Mouse (Mus musculus): ENCODE results near the gene Gm11444. TPM values are rescaled to one million over a fixed set of nuclear protein-coding genes. Genes with fewer than 3 reads are reported as not detected.
A peak's percentile ranks its signal among the peaks of the same experiment; 100 is the strongest.

The Gm11444 gene
- polyA plus RNA-seq, 1 experiment from 2014 or later = not detected

- 1% methylated on average over 49 of the region's 54 CpGs for WGBS
- no peaks in the 10 kb centered on the region for H3K9me3 ChIP-seq
- H3K36me3 ChIP-seq = no peaks in the 10 kb centered on the region
- peak overlapping the region; percentile 60 for H3K4me3 ChIP-seq (replicated peaks)
- peaks cover 37% of the 10 kb centered on the region for H3K4me1 ChIP-seq
- ATAC-seq (ENCODE audit: insufficient read depth, low FRiP score, low read depth) = no peak
- peak overlapping the region; percentile 76 for H3K27ac ChIP-seq
- peak overlapping the region; percentile 53 for H3K9ac ChIP-seq
- H3K27me3 ChIP-seq (replicated peaks) = peaks cover 78% of the 10 kb centered on the region
- H3K4me2 ChIP-seq = peak overlapping the region; percentile 95
Observed at GRCm38 (mm10) chr11:85833081-85833521, 17.0 kb downstream of the Gm11444 start.

- H3K4me2 ChIP-seq = peak within 1 kb of the TSS; percentile 95
- H3K36me3 ChIP-seq = no peaks in the 10 kb centered on the region
- WGBS = under 1% methylated on average over 48 of the region's 52 CpGs
- H3K4me1 ChIP-seq = peaks cover 33% of the 10 kb centered on the region
- no peaks in the 10 kb centered on the region for H3K9me3 ChIP-seq
- peak within 1 kb of the TSS; percentile 53 for H3K9ac ChIP-seq
- peaks cover 77% of the 10 kb centered on the region for H3K27me3 ChIP-seq (replicated peaks)
- ATAC-seq (ENCODE audit: insufficient read depth, low FRiP score, low read depth) = peak; percentile 62
- H3K27ac ChIP-seq = peak within 1 kb of the TSS; percentile 84
- peak within 1 kb of the TSS; percentile 60 for H3K4me3 ChIP-seq (replicated peaks)
Observed at GRCm38 (mm10) chr11:85832231-85832924, 17.8 kb downstream of the Gm11444 start, which contains the start of gene Tbx2. TSS of gene Tbx2 (plus strand) at chr11:85832551.

- ATAC-seq (ENCODE audit: insufficient read depth, low FRiP score, low read depth) = no peak
- Histone ChIP-seq H3K27ac (peak overlapping the region; percentile 84), H3K27me3 (replicated peaks) (peaks cover 76% of the 10 kb centered on the region), H3K4me3 (replicated peaks) (peak overlapping the region; percentile 60), H3K4me1 (peaks cover 32% of the 10 kb centered on the region), H3K36me3 (no peaks in the 10 kb centered on the region), H3K4me2 (peak overlapping the region; percentile 95), H3K9ac (0 out of 2 replicates have a peak overlapping the region, but pooled peaks have one; percentile 20), H3K9me3 (no peaks in the 10 kb centered on the region)
- under 1% methylated on average over 33 of the region's 33 CpGs for WGBS
Observed at GRCm38 (mm10) chr11:85831656-85832230, 18.4 kb downstream of the Gm11444 start.

GRCm38 (mm10) chr11:85830901-85831341 is 19.2 kb downstream of the Gm11444 start:
- no peak for ATAC-seq (ENCODE audit: insufficient read depth, low FRiP score, low read depth)
- no peak overlapping the region for H3K9ac ChIP-seq
- H3K36me3 ChIP-seq = no peaks in the 10 kb centered on the region
- H3K4me2 ChIP-seq = peak overlapping the region; percentile 95
- H3K4me3 ChIP-seq (replicated peaks) = peak overlapping the region; percentile 60; the same call in 1 of the 2 replicates
- peaks cover 76% of the 10 kb centered on the region for H3K27me3 ChIP-seq (replicated peaks)
- H3K27ac ChIP-seq = peak overlapping the region; percentile 27; the same call in 1 of the 2 replicates
- H3K4me1 ChIP-seq = peaks cover 31% of the 10 kb centered on the region
- H3K9me3 ChIP-seq = no peaks in the 10 kb centered on the region
- WGBS = 14% methylated on average over 17 of the region's 17 CpGs

GRCm38 (mm10) chr11:85829520-85830440 is 20.4 kb downstream of the Gm11444 start:
- 3% methylated on average over 59 of the region's 61 CpGs for WGBS
- H3K4me2 ChIP-seq = peak overlapping the region; percentile 95
- H3K4me1 ChIP-seq = peaks cover 33% of the 10 kb centered on the region
- H3K27me3 ChIP-seq (replicated peaks) = peaks cover 67% of the 10 kb centered on the region
- peak overlapping the region; percentile 23 for H3K4me3 ChIP-seq (replicated peaks)
- H3K27ac ChIP-seq = 0 out of 2 replicates have a peak overlapping the region, but pooled peaks have one; percentile 32
- no peak for ATAC-seq (ENCODE audit: insufficient read depth, low FRiP score, low read depth)
- no peaks in the 10 kb centered on the region for H3K36me3 ChIP-seq
- no peaks in the 10 kb centered on the region for H3K9me3 ChIP-seq
- no peak overlapping the region for H3K9ac ChIP-seq

- Histone ChIP-seq H3K4me1 (peaks cover 35% of the 10 kb centered on the region), H3K9me3 (no peaks in the 10 kb centered on the region), H3K9ac (no peak overlapping the region), H3K36me3 (no peaks in the 10 kb centered on the region), H3K27me3 (replicated peaks) (peaks cover 60% of the 10 kb centered on the region), H3K27ac (no peak overlapping the region), H3K4me3 (replicated peaks) (peak overlapping the region; percentile 23), H3K4me2 (peak overlapping the region; percentile 95)
- WGBS = 24% methylated on average over 38 of the region's 38 CpGs
- ATAC-seq (ENCODE audit: insufficient read depth, low FRiP score, low read depth) = no peak
Observed at GRCm38 (mm10) chr11:85828691-85829519, 21.2 kb downstream of the Gm11444 start.

GRCm38 (mm10) chr11:85827342-85827741 is 22.8 kb downstream of the Gm11444 start:
- H3K4me1 ChIP-seq = peaks cover 37% of the 10 kb centered on the region
- H3K9me3 ChIP-seq = no peaks in the 10 kb centered on the region
- H3K27me3 ChIP-seq (replicated peaks) = peaks cover 58% of the 10 kb centered on the region
- WGBS = 37% methylated on average over 9 of the region's 9 CpGs
- H3K9ac ChIP-seq = no peak overlapping the region
- 0 out of 2 replicates have a peak overlapping the region, but pooled peaks have one; percentile 5 for H3K4me2 ChIP-seq
- no peak overlapping the region for H3K4me3 ChIP-seq (replicated peaks)
- ATAC-seq (ENCODE audit: insufficient read depth, low FRiP score, low read depth) = no peak
- no peaks in the 10 kb centered on the region for H3K36me3 ChIP-seq
- H3K27ac ChIP-seq = peak overlapping the region; percentile 28; the same call in 1 of the 2 replicates

GRCm38 (mm10) chr11:85825823-85826222 is 24.3 kb downstream of the Gm11444 start:
- H3K9ac ChIP-seq = no peak overlapping the region

GRCm38 (mm10) chr11:85825031-85825430 is 25.1 kb downstream of the Gm11444 start:
- Histone ChIP-seq H3K27ac (no peak overlapping the region), H3K4me2 (no peak overlapping the region), H3K4me3 (replicated peaks) (no peak overlapping the region), H3K36me3 (no peaks in the 10 kb centered on the region), H3K4me1 (peaks cover 27% of the 10 kb centered on the region), H3K9ac (no peak overlapping the region), H3K9me3 (no peaks in the 10 kb centered on the region), H3K27me3 (replicated peaks) (peaks cover 37% of the 10 kb centered on the region)
- ATAC-seq (ENCODE audit: insufficient read depth, low FRiP score, low read depth) = no peak
- 77% methylated on average over 10 of the region's 10 CpGs for WGBS

More at GRCm38 (mm10) chr11:85825823-85826222, 24.3 kb downstream of the Gm11444 start:
- no peaks in the 10 kb centered on the region for H3K36me3 ChIP-seq
- no peak for ATAC-seq (ENCODE audit: insufficient read depth, low FRiP score, low read depth)
- H3K27ac ChIP-seq = no peak overlapping the region
- 56% methylated on average over 7 of the region's 7 CpGs for WGBS
- peaks cover 45% of the 10 kb centered on the region for H3K27me3 ChIP-seq (replicated peaks)
- H3K4me1 ChIP-seq = peaks cover 30% of the 10 kb centered on the region
- H3K4me3 ChIP-seq (replicated peaks) = no peak overlapping the region
- H3K9me3 ChIP-seq = no peaks in the 10 kb centered on the region
- no peak overlapping the region for H3K4me2 ChIP-seq

GRCm38 (mm10) chr11:85823794-85824193 is 26.3 kb downstream of the Gm11444 start:
- WGBS = 88% methylated on average over 4 of the region's 4 CpGs
- H3K4me1 ChIP-seq = peaks cover 17% of the 10 kb centered on the region

More at GRCm38 (mm10) chr11:85823794-85824193, 26.3 kb downstream of the Gm11444 start:
- no peak overlapping the region for H3K4me2 ChIP-seq
- no peak overlapping the region for H3K4me3 ChIP-seq (replicated peaks)
- ATAC-seq (ENCODE audit: insufficient read depth, low FRiP score, low read depth) = no peak
- no peak overlapping the region for H3K27ac ChIP-seq
- H3K9me3 ChIP-seq = no peaks in the 10 kb centered on the region
- H3K27me3 ChIP-seq (replicated peaks) = peaks cover 26% of the 10 kb centered on the region
- no peak overlapping the region for H3K9ac ChIP-seq
- H3K36me3 ChIP-seq = no peaks in the 10 kb centered on the region
